Mouse (Mus musculus) brain, embryonic 14.5 days (tissue): ENCODE measurements at regions not wholly inside any gene's neighbourhood (a gene's known extent, or its start where the extent isn't known, plus 50 kb on each side); places are given as distances from the start of the nearest gene placed in this dataset.

Experiments used
- CTCF ChIP-seq: fragments of 200-500 bp; IDR thresholded peaks from 2 replicates; pipeline ENCODE4 v1.5.1; 2012; ENCODE audit warnings: inconsistent platforms, mild to moderate bottlenecking, moderate library complexity, borderline replicate concordance; ENCODE audit not compliant: insufficient read depth, insufficient read length; ENCODE audit errors: extremely low read depth
- POLR2A ChIP-seq: fragments of 200-500 bp; IDR thresholded peaks from 2 replicates; pipeline ENCODE4 v1.6.1; 2012; ENCODE audit warnings: mild to moderate bottlenecking, inconsistent platforms, borderline replicate concordance; ENCODE audit not compliant: poor library complexity, insufficient read depth, insufficient read length, severe bottlenecking; ENCODE audit errors: extremely low read depth

DNA sequence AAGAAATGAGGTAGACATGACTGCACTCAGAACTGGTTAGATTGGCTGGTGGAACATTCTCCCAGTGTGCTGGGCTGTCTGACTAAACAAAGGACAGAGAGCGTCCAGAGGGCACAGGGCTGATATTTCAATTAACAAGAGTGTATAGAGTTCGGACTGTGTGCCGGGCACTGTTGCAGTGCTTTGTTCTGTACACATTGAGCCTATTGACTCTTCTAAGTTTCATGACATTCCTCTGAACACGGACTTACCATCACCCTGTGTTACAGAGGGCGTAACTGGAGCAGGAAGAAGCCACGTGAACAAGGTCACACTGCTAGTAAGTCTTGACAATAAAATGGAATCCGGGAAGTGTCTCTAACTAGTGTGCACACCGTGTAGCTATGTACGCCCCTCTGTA, 92.1 kb upstream of the Barx2 start:
- TF ChIP-seq CTCF (no peak), POLR2A (no peak)
